22 mouse cellular contexts compared by ENCODE assay signal in the genomic region with DNA sequence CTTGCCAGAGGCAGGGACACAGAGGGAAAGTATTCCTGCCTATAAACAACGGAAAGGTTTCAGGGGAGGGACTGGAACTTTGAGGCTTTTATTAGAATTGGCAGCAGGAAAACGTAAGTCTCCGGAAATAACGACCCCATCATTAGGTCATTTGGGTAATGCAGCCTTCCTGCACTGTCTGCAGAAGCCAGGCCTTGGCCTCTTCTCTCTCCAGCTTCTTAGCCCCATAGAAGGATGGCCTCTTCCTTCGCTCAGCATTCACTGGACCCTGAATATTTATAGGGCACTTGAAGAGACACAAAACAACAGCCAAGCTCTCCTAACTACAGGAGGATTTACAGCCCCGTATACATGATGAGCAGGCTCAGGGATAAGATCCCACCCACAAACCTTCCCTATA. TPM values are rescaled to one million over a fixed set of nuclear protein-coding genes. Genes with fewer than 3 reads are reported as not detected.
A peak's percentile ranks its signal among the peaks of the same experiment; 100 is the strongest.
DNase-seq lines count a peak whose midpoint lies in the region; ATAC-seq and TF ChIP-seq lines count a peak whose summit lies in the region.
"Had no signal": no experiment of that assay in that cellular context is flagged by ENCODE, and none has a peak within 500 bp of the region (broad histone marks: within the 10 kb centered on the region; RNA-seq: fewer than 3 reads in every experiment).

No protein-coding gene starts in this region.

- no peaks in the 10 kb centered on the region for H3K9me3 ChIP-seq in intestine, embryonic 15.5 days
- H3K9me3 ChIP-seq in intestine, postnatal 0 days (ENCODE audit: control insufficient read depth): no peaks in the 10 kb centered on the region
- H3K9me3 ChIP-seq in kidney, postnatal 0 days (replicated peaks; ENCODE audit: low read length): no peaks in the 10 kb centered on the region
- no peaks in the 10 kb centered on the region for H3K9me3 ChIP-seq in lung, embryonic 15.5 days
- H3K9me3 ChIP-seq: embryonic facial prominence, embryonic 13.5 days; embryonic facial prominence, embryonic 15.5 days; forebrain, embryonic 10.5 days; forebrain, embryonic 12.5 days had no signal

- peak; percentile 55 for DNase-seq in kidney, postnatal 0 days (ENCODE audit: low spot score)
- no peak for DNase-seq in kidney, adult 18-20 months
- DNase-seq in lung, postnatal 10 days: no peak
- DNase-seq: adrenal gland, adult 2 months; adrenal gland, postnatal 10 days; adrenal gland, postnatal 25 days; cerebellum, adult 11 months; cerebellum, adult 18-20 months; cerebellum, adult 8-10 months; cerebellum, adult 9-11 months; cerebellum, postnatal 14 days; cerebellum, postnatal 36 days had no signal

- no peaks in the 10 kb centered on the region for H3K36me3 ChIP-seq in intestine, embryonic 15.5 days
- H3K36me3 ChIP-seq in intestine, postnatal 0 days (ENCODE audit: control insufficient read depth, insufficient read depth): no peaks in the 10 kb centered on the region
- no peaks in the 10 kb centered on the region for H3K36me3 ChIP-seq in kidney, postnatal 0 days (ENCODE audit: insufficient read depth, low read length)
- no peaks in the 10 kb centered on the region for H3K36me3 ChIP-seq in lung, embryonic 15.5 days
- H3K36me3 ChIP-seq: embryonic facial prominence, embryonic 13.5 days; embryonic facial prominence, embryonic 15.5 days; forebrain, embryonic 10.5 days; forebrain, embryonic 12.5 days had no signal

- no peak overlapping the region; the same call in 1 of the 2 replicates for H3K4me2 ChIP-seq in intestine, embryonic 15.5 days (replicated peaks)
- H3K4me2 ChIP-seq in intestine, postnatal 0 days (replicated peaks; ENCODE audit: low read depth): no peak overlapping the region
- H3K4me2 ChIP-seq in kidney, postnatal 0 days (ENCODE audit: low read length): no peak overlapping the region
- no peak overlapping the region for H3K4me2 ChIP-seq in lung, embryonic 15.5 days
- H3K4me2 ChIP-seq: embryonic facial prominence, embryonic 13.5 days; embryonic facial prominence, embryonic 15.5 days; forebrain, embryonic 12.5 days had no signal

- ATAC-seq in intestine, embryonic 15.5 days: peak; percentile 56
- no peak for ATAC-seq in intestine, postnatal 0 days
- ATAC-seq in kidney, postnatal 0 days (replicated peaks; ENCODE audit: low FRiP score, low read depth): no peak
- no peak for ATAC-seq in lung, embryonic 15.5 days (ENCODE audit: borderline replicate concordance, extremely low read depth, low FRiP score, low TSS enrichment)
- ATAC-seq: forebrain, embryonic 14.5 days; forebrain, embryonic 16.5 days had no signal

- 35% methylated on average over 6 of the region's 6 CpGs for WGBS in intestine, embryonic 15.5 days
- 54% methylated on average over 6 of the region's 6 CpGs for WGBS in intestine, postnatal 0 days
- 13% methylated on average over 6 of the region's 6 CpGs for WGBS in kidney, postnatal 0 days
- 52% methylated on average over 6 of the region's 6 CpGs for WGBS in lung, embryonic 15.5 days

- no peak overlapping the region for H3K27ac ChIP-seq in intestine, embryonic 15.5 days
- H3K27ac ChIP-seq in intestine, postnatal 0 days (ENCODE audit: low read depth, low read length): no peak overlapping the region
- no peak overlapping the region for H3K27ac ChIP-seq in kidney, postnatal 0 days
- H3K27ac ChIP-seq in lung, embryonic 15.5 days: 0 out of 2 replicates have a peak overlapping the region, but pooled peaks have one; percentile 16
- H3K27ac ChIP-seq: embryonic facial prominence, embryonic 13.5 days; embryonic facial prominence, embryonic 15.5 days; forebrain, embryonic 10.5 days; forebrain, embryonic 12.5 days had no signal

- H3K4me1 ChIP-seq in intestine, embryonic 15.5 days (replicated peaks): 0 out of 2 replicates have a peak, but pooled peaks cover 4% of the 10 kb centered on the region
- no peaks in the 10 kb centered on the region for H3K4me1 ChIP-seq in intestine, postnatal 0 days (replicated peaks; ENCODE audit: control insufficient read depth, insufficient read depth, low read length)
- 0 out of 2 replicates have a peak, but pooled peaks cover 8% of the 10 kb centered on the region for H3K4me1 ChIP-seq in kidney, postnatal 0 days (replicated peaks; ENCODE audit: insufficient read depth, low read length)
- H3K4me1 ChIP-seq in lung, embryonic 15.5 days: no peaks in the 10 kb centered on the region
- H3K4me1 ChIP-seq: embryonic facial prominence, embryonic 13.5 days; embryonic facial prominence, embryonic 15.5 days; forebrain, embryonic 12.5 days had no signal

- H3K4me3 ChIP-seq in intestine, embryonic 15.5 days (replicated peaks): no peak overlapping the region
- no peak overlapping the region for H3K4me3 ChIP-seq in intestine, postnatal 0 days (ENCODE audit: low read depth, low read length)
- H3K4me3 ChIP-seq in kidney, postnatal 0 days (replicated peaks; ENCODE audit: low read depth, low read length): no peak overlapping the region
- no peak overlapping the region for H3K4me3 ChIP-seq in lung, embryonic 15.5 days
- H3K4me3 ChIP-seq: embryonic facial prominence, embryonic 13.5 days; embryonic facial prominence, embryonic 15.5 days; erythroblast, embryonic 14.5 days; forebrain, embryonic 10.5 days; forebrain, embryonic 12.5 days had no signal

- H3K9ac ChIP-seq in intestine, embryonic 15.5 days: no peak overlapping the region
- H3K9ac ChIP-seq in intestine, postnatal 0 days (ENCODE audit: low read depth, low read length): no peak overlapping the region
- no peak overlapping the region for H3K9ac ChIP-seq in kidney, postnatal 0 days (ENCODE audit: low read depth, low read length)
- H3K9ac ChIP-seq in lung, embryonic 15.5 days: no peak overlapping the region
- H3K9ac ChIP-seq: embryonic facial prominence, embryonic 13.5 days; embryonic facial prominence, embryonic 15.5 days; forebrain, embryonic 12.5 days had no signal

- TF ChIP-seq CTCF in intestine, postnatal 0 days (IDR thresholded peaks at IDR 0.05; ENCODE audit: low read depth): no peak
- TF ChIP-seq CTCF in kidney, postnatal 0 days (IDR thresholded peaks at IDR 0.05; ENCODE audit: low read depth): no peak

- H3K27me3 ChIP-seq in intestine, embryonic 15.5 days (replicated peaks): no peaks in the 10 kb centered on the region
- no peaks in the 10 kb centered on the region for H3K27me3 ChIP-seq in intestine, postnatal 0 days (replicated peaks; ENCODE audit: control insufficient read depth, insufficient read depth, low read length)
- no peaks in the 10 kb centered on the region for H3K27me3 ChIP-seq in kidney, postnatal 0 days (ENCODE audit: insufficient read depth, low read length)
- H3K27me3 ChIP-seq in lung, embryonic 15.5 days: no peaks in the 10 kb centered on the region
- H3K27me3 ChIP-seq: embryonic facial prominence, embryonic 13.5 days; embryonic facial prominence, embryonic 15.5 days had no signal

RNA-seq across cellular contexts. Expression of gene Fzd5, which starts 32.6 kb away (rescaled TPM):
- polyA plus RNA-seq in intestine, embryonic 15.5 days (2015; fragmentation: Nextera tagmentation; extraction: Ambion mirVana): 7.1 and 8.0 TPM in 2 replicates
- 4.7 and 5.6 TPM in 2 replicates for polyA plus RNA-seq in intestine, postnatal 0 days (2015; fragmentation: Nextera tagmentation; extraction: Ambion mirVana)
- polyA plus RNA-seq in kidney, postnatal 0 days (2015; fragmentation: Nextera tagmentation; extraction: Ambion mirVana): 1.9 and 2.5 TPM in 2 replicates
- polyA plus RNA-seq in lung, embryonic 15.5 days (2015; fragmentation: Nextera tagmentation; extraction: Ambion mirVana): 3.0 and 3.1 TPM in 2 replicates
